Mouse (Mus musculus): ENCODE data around the gene Msmo1.

- TF ChIP-seq CTCF (IDR thresholded peaks at IDR 0.05; ENCODE audit: low read depth): no peak
- no peak for TF ChIP-seq EP300 (IDR thresholded peaks at IDR 0.05; ENCODE audit: low read depth)
Measured at GRCm38 (mm10) chr8:64774136-64774535, 40.5 kb upstream of the Msmo1 start.
